Mouse (Mus musculus) bone marrow macrophage, adult 2 months (primary cell): ENCODE results near the gene Fbxl19.

ENCODE experiments used
- CTCF ChIP-seq: IDR thresholded peaks from 2 replicates; pipeline ENCODE4 v1.5.1; 2012; ENCODE audit warnings: low read depth, mild to moderate bottlenecking, low read length, moderate library complexity
- POLR2A ChIP-seq: IDR thresholded peaks from 2 replicates; pipeline ENCODE4 v1.6.1; 2012; ENCODE audit warnings: mild to moderate bottlenecking, low read depth, low read length, borderline replicate concordance

DNA sequence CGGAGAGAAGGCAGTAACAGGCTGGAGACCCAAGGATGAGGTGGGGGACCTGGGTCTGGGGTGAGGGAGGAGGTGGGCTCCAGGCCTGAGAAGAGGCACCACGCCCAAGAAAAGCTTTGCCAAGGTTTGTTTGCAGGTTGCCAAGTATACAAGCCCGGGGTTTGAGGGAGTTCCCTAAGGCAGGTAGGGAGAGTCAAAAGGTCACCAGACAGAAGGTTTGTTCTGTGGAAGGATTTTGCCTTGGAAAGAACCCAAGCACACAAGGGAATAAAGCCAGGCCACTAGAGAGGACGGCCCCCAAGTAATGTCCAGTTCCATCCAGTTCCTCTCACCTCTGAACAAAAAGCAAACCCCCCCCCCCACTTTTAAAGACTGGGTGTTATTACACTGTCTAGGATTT, 66.9 kb downstream of the Fbxl19 start:
- TF ChIP-seq POLR2A (no peak), CTCF (no peak)
